Mouse (Mus musculus) spleen, embryonic (tissue): ENCODE measurements around the gene Lrpprc.

Experiments used
- CTCF ChIA-PET: fragments of 350-600 bp; sonication (Branson Sonifier 250); formaldehyde crosslinking; loops from one replicate; lab custom pipeline; 2022; lab: Charles Lee

The Lrpprc gene

GRCm38 (mm10) chr17:84672376-84673369 lies 117.9 kb downstream of the Lrpprc start:
- CTCF ChIA-PET = no interaction called here

GRCm38 (mm10) chr17:84667848-84668247 lies 122.7 kb downstream of the Lrpprc start:
- CTCF ChIA-PET = no interaction called here

- CTCF ChIA-PET = no interaction called here
Measured at GRCm38 (mm10) chr17:84665691-84666090, 124.9 kb downstream of the Lrpprc start.

DNA sequence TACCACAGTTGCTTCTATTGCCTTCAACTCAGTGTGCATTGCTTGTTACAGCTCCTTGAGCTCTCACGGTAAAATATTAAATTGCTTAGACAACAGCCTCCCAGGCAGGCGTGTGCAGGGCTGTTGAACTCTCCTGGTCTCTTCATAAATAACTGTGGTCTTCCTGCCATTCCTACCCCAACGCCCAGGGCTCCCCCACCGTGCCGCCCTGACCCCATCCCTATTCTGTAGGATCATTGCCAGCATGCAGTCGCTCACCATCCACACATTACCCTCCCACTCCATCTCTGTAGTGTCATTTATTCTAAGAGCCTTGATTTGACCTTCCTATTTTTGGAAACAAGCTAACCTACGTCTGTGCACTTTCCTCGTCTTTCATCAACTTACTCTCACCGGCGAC lies 125.5 kb downstream of the Lrpprc start:
- CTCF ChIA-PET = no interaction called here

DNA sequence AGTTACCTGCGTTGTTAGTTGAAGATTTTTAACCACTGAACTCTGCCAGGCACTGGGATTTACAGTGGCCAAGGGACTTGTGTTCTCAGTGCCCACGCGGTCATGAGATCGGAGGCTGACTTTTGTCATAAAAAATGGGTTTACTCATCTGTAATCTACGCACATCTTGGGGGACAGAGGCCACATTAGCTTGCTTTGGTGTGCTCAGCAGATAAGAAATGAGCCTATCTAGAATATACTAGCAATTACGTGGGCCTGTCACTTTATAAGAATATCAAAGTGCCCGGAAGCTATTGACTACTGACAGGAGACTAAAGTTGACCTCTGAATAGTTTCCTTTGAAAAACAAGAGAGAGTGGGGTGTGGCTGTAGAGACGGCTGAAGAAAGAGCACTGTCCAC lies 131.6 kb downstream of the Lrpprc start:
- CTCF ChIA-PET = no interaction called here

DNA sequence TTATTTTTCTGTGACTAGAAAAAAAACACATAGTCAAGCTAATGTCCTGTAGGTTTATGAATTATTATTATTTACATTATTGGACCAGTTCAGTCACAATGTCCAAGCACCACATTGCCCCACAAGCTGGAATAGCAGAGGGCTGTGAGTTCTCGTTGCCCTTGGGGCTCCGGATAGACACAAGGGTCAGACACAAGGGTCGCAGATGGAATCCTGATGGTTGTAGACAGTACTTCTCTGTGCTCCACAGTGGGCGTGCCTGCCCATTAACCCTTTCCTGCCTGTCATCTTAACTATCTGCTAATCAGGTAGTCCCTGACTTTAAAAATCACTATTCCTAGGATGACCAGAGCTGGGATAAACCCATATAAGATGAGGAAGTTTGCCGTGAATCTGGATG lies 132.4 kb downstream of the Lrpprc start:
- CTCF ChIA-PET = no interaction called here

GRCm38 (mm10) chr17:84657782-84658181 lies 132.8 kb downstream of the Lrpprc start:
- CTCF ChIA-PET = no interaction called here

GRCm38 (mm10) chr17:84657422-84657732 lies 133.2 kb downstream of the Lrpprc start:
- CTCF ChIA-PET = no interaction called here

DNA sequence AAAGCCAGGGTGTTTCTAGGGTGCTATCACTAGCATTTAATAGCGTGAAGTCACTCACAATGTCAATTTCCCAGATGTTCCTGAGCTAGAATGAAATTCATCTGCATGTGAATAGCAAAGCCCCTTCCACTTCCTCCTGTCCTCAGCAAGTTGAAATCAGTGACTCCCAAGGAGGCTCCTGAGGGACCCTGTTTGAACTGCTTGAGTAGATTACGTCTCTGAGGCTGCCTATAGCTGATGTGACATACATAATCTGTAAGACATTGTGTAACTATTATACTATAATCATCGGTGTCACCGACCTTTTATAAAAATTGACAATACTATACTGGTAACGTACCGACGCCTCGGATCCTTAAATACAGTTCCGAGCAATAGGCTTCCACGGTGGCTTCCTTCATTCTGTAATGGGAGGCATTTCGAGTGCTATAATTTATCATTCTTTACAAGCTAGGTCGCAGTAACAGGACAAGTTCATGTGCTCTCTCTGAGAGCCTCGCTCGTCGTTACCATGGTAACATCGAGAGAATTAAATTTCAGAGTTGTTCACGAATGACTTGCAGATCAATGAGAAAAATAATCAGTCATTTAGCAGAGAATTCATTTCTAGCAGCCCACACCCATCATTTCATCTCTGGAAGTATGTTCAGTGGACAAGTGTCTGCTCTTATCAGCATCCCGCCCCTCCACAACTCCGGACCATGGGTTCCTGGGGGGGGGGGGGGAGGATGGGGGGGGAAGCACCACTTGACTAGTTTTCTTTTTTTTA lies 133.8 kb downstream of the Lrpprc start:
- CTCF ChIA-PET = no interaction called here

DNA sequence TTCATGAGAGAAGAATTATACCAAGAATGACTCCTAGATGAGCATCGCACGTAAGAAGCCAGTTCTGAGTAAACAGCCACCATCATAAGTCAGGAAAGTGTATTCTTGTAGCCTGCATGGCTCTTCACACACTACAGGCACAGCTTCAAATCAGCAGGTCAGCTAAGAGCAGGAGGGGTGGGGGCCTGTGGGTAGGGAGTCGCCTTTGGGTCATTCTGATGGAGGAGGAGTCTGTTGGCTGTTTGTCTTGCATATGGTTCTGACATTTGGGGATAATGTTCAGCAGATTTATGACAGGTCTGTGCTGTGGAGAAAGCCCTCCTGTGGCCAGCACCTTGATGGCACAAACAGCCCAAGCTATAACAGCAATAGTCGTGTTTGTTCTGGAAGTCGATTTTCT lies 134.4 kb downstream of the Lrpprc start:
- CTCF ChIA-PET = no interaction called here
